Mouse (Mus musculus): Measurements from ENCODE around the gene Dlx5.

Gene Dlx5

GRCm38 (mm10) chr6:6881638-6882190 lies at the start of gene Dlx5:
TSS of gene Dlx5 (minus strand) at chr6:6882085.
- in situ Hi-C loops (cut with MboI, MseI), result no loop called here

GRCm38 (mm10) chr6:6931507-6931906 lies 49.6 kb upstream of the Dlx5 start:
- in situ Hi-C loops (cut with MboI, MseI), result no loop called here

GRCm38 (mm10) chr6:6930831-6931230 lies 48.9 kb upstream of the Dlx5 start:
- in situ Hi-C loops (cut with MboI, MseI), result no loop called here

- in situ Hi-C loops (cut with MboI, MseI), result no loop called here
Measured at GRCm38 (mm10) chr6:6925264-6925663, 43.4 kb upstream of the Dlx5 start.

- in situ Hi-C loops (cut with MboI, MseI), result loop anchor here (25.0 kb wide), 1 partner anchor 1280 kb away; no protein-coding TSS in a partner anchor
Measured at GRCm38 (mm10) chr6:6917334-6917733, 35.4 kb upstream of the Dlx5 start.

GRCm38 (mm10) chr6:6915526-6915915 lies 33.6 kb upstream of the Dlx5 start:
- in situ Hi-C loops (cut with MboI, MseI), result loop anchor here (25.0 kb wide), 1 partner anchor 1278 kb away; no protein-coding TSS in a partner anchor

GRCm38 (mm10) chr6:6914849-6915525 lies 33.1 kb upstream of the Dlx5 start:
- in situ Hi-C loops (cut with MboI, MseI), result loop anchor here (25.0 kb wide), 1 partner anchor 1278 kb away; no protein-coding TSS in a partner anchor

- in situ Hi-C loops (cut with MboI, MseI), result loop anchor here (25.0 kb wide), 1 partner anchor 1277 kb away; no protein-coding TSS in a partner anchor
Measured at GRCm38 (mm10) chr6:6914304-6914703, 32.4 kb upstream of the Dlx5 start.

GRCm38 (mm10) chr6:6909586-6909985 lies 27.7 kb upstream of the Dlx5 start:
- in situ Hi-C loops (cut with MboI, MseI), result loop anchor here (25.0 kb wide), 1 partner anchor 1272 kb away; no protein-coding TSS in a partner anchor

- in situ Hi-C loops (cut with MboI, MseI), result no loop called here
Measured at GRCm38 (mm10) chr6:6890047-6890446, 8.2 kb upstream of the Dlx5 start.

GRCm38 (mm10) chr6:6886225-6886624 lies 4.3 kb upstream of the Dlx5 start:
- in situ Hi-C loops (cut with MboI, MseI), result no loop called here

GRCm38 (mm10) chr6:6884897-6885296 lies 3.0 kb upstream of the Dlx5 start:
- in situ Hi-C loops (cut with MboI, MseI), result no loop called here

GRCm38 (mm10) chr6:6882266-6882797 lies 447 bp upstream of the Dlx5 start:
- in situ Hi-C loops (cut with MboI, MseI), result no loop called here

GRCm38 (mm10) chr6:6881115-6881637 lies 709 bp downstream of the Dlx5 start:
- in situ Hi-C loops (cut with MboI, MseI), result no loop called here

GRCm38 (mm10) chr6:6880361-6881114 lies 1.3 kb downstream of the Dlx5 start:
- in situ Hi-C loops (cut with MboI, MseI), result no loop called here

- in situ Hi-C loops (cut with MboI, MseI), result loop anchor here (10.0 kb wide), 1 partner anchor 305 kb away; the partner anchor contains the start of gene Sem1
Measured at GRCm38 (mm10) chr6:6879371-6880325, 2.2 kb downstream of the Dlx5 start.

- in situ Hi-C loops (cut with MboI, MseI), result loop anchor here (10.0 kb wide), 1 partner anchor 304 kb away; the partner anchor contains the start of gene Sem1
Measured at GRCm38 (mm10) chr6:6878841-6879291, 3.0 kb downstream of the Dlx5 start.

- in situ Hi-C loops (cut with MboI, MseI), result loop anchor here (10.0 kb wide), 1 partner anchor 303 kb away; the partner anchor contains the start of gene Sem1
Measured at GRCm38 (mm10) chr6:6877981-6878840, 3.7 kb downstream of the Dlx5 start.

GRCm38 (mm10) chr6:6877346-6877910 lies 4.5 kb downstream of the Dlx5 start:
- in situ Hi-C loops (cut with MboI, MseI), result loop anchor here (10.0 kb wide), 1 partner anchor 303 kb away; the partner anchor contains the start of gene Sem1
